Mouse (Mus musculus) spleen, postnatal 10 days (tissue): Measurements from ENCODE around the gene Amt.
A peak's percentile ranks its signal among the peaks of the same experiment; 100 is the strongest.
"Not testable (repeated sequence)": the region's sequence is repeated elsewhere in the genome, so short reads cannot be mapped to it uniquely, and the experiment has no call there.

Source experiments
- DNase-seq, 2 experiments: peaks; one replicate each; pipeline ENCODE4 v3.0.0; 2021 to 2022; ENCODE audit warnings: low spot score in 2 of 2

The Amt gene

GRCm38 (mm10) chr9:108296453-108297355 is at the start of gene Amt:
Amt (plus strand) TSS chr9:108296853.
- DNase-seq, result no peak

- DNase-seq, result no peak
Observed at GRCm38 (mm10) chr9:108248957-108249356, 47.7 kb upstream of the Amt start.

- DNase-seq, result no peak
Observed at GRCm38 (mm10) chr9:108251877-108252276, 44.8 kb upstream of the Amt start.

GRCm38 (mm10) chr9:108252766-108253165 is 43.9 kb upstream of the Amt start:
- DNase-seq, result no peak

- no peak for DNase-seq
Observed at GRCm38 (mm10) chr9:108260526-108260925, 36.1 kb upstream of the Amt start.

GRCm38 (mm10) chr9:108261865-108262264 is 34.8 kb upstream of the Amt start:
- DNase-seq, result no peak

GRCm38 (mm10) chr9:108262494-108263049 is 34.1 kb upstream of the Amt start:
- no peak for DNase-seq

- DNase-seq, result no peak
Observed at GRCm38 (mm10) chr9:108263131-108263681, 33.4 kb upstream of the Amt start.

GRCm38 (mm10) chr9:108263690-108264190 is 32.9 kb upstream of the Amt start, which contains the start of gene Dag1:
Dag1 (minus strand) TSS chr9:108263958.
- DNase-seq, result peak; percentile 98 to 99

GRCm38 (mm10) chr9:108264191-108264921 is 32.3 kb upstream of the Amt start:
- DNase-seq, result peak in 1 of 2 experiments; percentile 36

- DNase-seq, result no peak
Observed at GRCm38 (mm10) chr9:108266261-108266935, 30.3 kb upstream of the Amt start.

GRCm38 (mm10) chr9:108267691-108268090 is 29.0 kb upstream of the Amt start:
- no peak for DNase-seq

GRCm38 (mm10) chr9:108268701-108269100 is 28.0 kb upstream of the Amt start:
- not testable (repeated sequence) for DNase-seq

GRCm38 (mm10) chr9:108271941-108272340 is 24.7 kb upstream of the Amt start:
- DNase-seq, result no peak

- DNase-seq, result no peak
Observed at GRCm38 (mm10) chr9:108272691-108273090, 24.0 kb upstream of the Amt start.

GRCm38 (mm10) chr9:108273485-108273884 is 23.2 kb upstream of the Amt start:
- DNase-seq, result no peak

- DNase-seq, result no peak
Observed at GRCm38 (mm10) chr9:108274476-108275330, 21.9 kb upstream of the Amt start.

- no peak for DNase-seq
Observed at GRCm38 (mm10) chr9:108275331-108275659, 21.4 kb upstream of the Amt start.

- peak; percentile 37 to 77 for DNase-seq
Observed at GRCm38 (mm10) chr9:108278697-108279450, 17.8 kb upstream of the Amt start.
